Mouse (Mus musculus) bone marrow, adult 2 months (tissue): ENCODE measurements at regions not wholly inside any gene's neighbourhood (a gene's known extent, or its start where the extent isn't known, plus 50 kb on each side); places are given as distances from the start of the nearest gene placed in this dataset.

Source experiments
- CTCF ChIP-seq: fragments of 200-500 bp; IDR thresholded peaks from 2 replicates; pipeline ENCODE4 v1.5.1; 2011; ENCODE audit warnings: low read length, control low read depth; ENCODE audit not compliant: control insufficient read depth, insufficient read depth
- POLR2A ChIP-seq: fragments of 200-500 bp; IDR thresholded peaks from 2 replicates; pipeline ENCODE4 v1.6.1; 2011; ENCODE audit warnings: low read depth, mild to moderate bottlenecking, control low read depth, low read length, borderline replicate concordance; ENCODE audit not compliant: control insufficient read depth

DNA sequence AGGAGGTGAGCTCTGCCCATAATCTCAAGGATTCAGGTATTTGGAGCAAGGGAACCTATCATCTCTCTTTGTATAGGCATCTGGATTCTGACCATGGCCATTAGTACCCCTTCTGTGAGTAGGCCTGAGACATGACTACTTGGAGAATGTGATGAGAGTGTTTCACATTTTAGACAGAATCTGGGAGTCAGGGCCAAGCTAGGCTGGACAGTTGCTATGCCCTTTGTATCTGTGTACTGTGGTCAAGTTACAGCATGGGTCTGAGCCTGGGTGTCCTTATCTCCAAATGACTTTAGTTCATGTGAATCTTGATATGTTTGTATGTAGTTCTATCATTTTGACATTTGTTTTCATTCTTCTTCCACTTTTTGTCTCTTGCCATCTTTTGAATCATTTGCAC, 336.3 kb upstream of the Gm21798 start:
- TF ChIP-seq POLR2A (no peak), CTCF (no peak)
